Mouse (Mus musculus): Measurements from ENCODE around the gene Psmd11.
A peak's percentile ranks its signal among the peaks of the same experiment; 100 is the strongest.

The Psmd11 gene

DNA sequence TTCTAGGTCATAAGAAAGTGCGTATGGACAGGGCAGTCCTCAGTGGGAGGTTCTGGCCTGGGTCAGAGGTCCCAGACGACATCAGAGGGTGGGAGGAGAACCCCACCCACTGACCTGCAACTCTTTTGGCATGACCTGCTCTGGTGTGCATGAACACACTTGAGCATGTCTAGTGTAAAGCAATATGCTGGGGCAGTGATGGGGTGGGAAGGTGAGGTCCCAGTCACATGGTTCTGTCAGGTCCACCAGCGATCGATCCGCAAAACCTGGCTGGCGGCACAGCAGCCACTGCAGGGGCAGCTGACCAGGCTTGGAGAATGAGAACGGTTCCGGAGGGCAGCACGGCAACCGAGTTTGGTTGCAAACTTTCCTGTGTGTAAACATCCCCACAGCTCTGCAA is 53.9 kb downstream of the Psmd11 start:
- no peak for DNase-seq (ENCODE audit: low spot score)

DNA sequence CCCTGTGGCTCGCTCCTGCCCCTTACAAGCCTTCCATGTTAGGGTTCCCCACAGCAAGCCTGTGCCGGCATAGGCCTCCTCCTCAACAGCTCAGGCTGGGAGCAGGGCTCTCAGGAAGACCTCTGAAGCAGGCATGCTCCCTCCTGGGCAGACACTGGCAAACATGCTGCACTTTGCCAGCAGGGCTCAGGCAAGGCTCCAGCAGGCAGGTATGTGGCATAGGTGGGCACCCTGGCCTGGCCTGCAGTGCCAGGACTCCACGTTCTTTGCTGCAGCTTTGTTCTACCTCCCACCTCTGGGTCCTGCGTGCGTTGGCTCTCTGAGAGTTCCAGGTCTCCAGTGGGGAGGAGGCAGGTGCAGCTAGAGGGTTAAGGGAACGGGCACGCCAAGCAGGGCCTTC is 54.5 kb downstream of the Psmd11 start:
- no peak for DNase-seq (ENCODE audit: low spot score)

DNA sequence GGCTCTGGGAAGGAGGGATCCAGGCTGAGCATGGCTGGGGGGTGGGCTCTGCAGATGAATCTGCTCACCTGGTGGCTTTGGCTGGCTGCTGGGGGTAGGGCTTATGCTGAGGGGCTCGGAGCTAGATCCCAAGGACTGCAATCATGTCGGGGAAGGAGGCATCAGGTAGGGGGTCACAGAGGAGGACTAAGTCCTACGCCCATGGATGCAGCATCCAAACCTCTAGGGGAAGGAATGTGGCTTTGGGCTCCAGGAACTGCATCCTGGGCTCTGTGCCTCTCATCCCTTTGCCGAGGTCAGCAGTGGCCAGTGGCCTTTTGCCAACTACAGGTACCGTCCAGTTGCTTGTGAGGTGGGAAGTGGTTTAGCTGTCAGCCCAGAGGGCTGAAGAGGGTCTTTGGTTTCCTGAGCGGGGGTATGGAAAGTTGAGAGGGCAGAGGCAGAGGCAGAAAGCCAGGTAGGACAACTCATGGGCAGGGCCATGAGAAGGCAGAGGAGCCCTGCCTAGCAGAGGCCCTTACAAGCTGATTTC is 55.2 kb downstream of the Psmd11 start:
- DNase-seq (ENCODE audit: low spot score): no peak

DNA sequence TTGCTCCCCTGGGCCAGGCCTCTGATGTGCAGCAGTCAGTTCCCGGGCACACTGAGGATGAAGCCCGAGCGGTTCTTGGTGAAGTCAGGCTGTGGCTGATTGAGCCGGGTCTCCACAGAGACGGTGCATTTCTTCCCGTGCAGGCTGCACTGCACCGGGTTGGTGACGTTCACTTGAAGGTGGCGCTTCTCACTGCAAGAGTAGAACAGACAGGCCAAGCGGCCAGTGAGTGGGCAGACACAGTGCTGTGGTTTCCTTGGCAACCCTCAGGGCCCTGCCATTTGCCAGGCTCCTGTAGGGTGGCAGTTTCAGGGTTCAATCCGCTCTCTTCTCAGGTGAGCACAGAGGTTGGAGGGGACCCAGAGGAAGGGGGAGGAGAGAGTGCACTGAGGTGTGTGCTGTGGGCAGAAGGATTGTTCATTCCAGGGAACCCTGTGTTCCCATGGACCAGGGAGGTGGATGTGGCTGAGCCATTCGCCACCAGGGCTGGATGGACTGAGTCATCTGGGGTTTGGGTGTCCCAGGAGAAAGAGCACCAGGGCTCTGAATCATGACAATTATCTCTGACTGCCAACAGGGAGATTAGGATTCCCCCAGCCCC is 55.9 kb downstream of the Psmd11 start:
- no peak for DNase-seq (ENCODE audit: low spot score)

DNA sequence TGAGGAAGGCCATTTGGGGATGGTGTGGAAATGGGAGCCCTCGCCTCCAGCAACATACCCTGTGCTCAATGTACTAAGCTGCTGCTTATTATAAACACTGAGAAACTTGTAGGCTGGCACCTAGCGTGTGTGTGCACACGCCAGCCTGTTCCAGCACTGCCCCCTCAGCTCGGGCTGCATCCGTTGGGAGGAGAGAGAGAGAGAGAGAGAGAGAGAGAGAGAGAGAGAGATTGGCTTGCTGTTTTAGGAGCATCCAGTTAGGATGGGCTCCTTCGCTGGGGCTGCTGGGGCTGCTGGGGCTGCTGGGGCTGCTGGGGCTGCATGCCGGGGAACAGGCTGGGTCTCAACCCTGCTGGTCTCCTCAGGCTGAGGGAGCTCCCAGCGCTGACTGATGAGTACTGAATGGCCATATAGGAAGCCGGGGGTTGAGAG is 56.7 kb downstream of the Psmd11 start:
- no peak for DNase-seq (ENCODE audit: low spot score)

DNA sequence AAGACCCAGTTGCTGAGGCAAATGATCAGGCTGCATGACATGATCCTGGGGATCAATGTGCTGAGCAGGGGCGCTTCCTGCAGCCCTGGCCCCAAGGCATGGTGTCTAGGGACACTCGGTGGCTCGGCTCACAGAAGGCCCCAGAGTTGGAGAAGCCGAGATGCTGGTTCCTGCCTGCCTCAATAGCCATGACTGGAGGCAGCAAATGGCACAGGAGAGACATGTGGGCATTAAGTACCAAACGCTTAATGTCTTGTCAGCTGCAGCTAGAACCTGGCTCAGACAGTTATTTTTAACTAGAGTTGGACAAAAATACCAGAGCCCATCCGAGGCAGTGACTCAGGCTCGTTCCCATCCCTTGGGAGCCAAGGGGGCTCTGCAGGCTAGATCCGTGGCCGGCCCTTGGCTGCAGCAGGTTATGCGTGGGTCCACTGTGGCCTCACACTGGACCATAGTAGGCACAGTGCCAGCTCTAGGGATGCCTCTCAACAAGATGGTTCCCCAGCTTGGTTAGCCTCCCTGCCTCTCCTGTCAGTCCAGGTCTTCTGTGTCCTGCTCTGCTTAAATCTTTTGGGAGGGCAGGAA is 57.3 kb downstream of the Psmd11 start:
- DNase-seq (ENCODE audit: low spot score): peak; percentile 16

DNA sequence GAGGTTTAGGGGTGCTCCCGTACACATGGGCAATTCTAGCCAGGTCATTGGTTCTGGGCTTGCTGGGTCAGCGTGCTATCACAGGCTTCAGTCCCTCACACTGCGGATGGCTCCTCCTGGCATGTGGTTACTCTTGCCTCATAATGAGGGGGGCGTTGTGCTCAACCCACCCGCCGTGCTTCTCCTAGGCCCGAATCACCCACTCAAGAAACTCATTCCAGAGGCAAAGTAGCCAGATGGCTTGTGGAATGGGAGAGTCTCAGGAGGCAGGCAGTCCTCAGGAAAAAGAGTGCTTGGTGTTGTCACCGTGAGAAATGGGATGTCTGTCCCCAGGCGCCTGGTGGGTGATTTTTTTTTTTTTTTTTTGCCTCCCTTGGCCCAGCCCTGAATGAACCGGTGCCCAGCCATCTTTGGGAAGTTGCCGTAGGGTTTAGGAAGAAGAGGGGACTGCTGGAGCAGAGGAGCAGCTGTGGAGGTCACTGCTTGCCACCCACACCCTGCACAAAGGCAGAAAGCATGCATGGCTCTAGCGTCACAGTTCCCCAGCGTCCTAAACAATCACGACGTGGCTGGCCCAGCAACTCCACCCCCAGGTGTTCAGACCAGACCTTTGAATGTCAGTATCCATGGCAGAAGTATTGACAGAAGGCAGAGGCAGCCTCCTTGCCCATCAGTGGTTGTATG is 59.6 kb downstream of the Psmd11 start:
- DNase-seq (ENCODE audit: low spot score): no peak

DNA sequence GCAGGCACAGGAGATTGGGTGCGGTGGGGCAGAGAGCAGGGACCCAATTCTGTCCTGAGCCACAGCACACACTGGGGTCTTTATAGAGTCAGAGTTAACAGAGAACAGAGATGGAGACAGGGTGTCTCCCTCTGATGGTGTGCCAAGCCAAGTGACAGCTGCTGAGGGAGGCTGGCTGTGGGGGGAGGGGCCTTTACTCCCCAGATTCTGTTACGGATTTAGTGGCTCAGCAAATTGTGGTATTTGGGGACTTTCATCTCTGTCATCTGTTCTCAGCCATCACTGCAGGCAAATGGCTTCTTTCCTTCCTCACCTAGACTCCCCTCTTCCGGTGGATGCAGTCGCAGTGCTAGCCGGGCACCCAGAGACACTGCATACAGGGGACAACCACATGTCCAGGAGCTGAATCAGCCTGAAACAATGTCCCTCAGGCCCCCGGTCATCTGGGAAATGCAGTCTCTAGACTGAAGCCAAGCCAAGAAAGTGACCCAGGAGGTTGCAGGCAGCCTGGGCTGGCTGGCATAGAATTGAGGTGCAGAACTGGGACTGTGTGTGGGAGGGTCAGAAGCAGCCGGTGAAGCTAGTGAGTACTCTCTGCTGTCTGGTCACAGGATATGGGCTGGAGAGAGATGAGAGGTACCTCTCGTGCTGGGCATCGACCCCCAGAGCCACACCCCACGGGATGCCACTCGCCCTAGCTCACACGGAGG is 60.9 kb downstream of the Psmd11 start:
- DNase-seq (ENCODE audit: low spot score): no peak

DNA sequence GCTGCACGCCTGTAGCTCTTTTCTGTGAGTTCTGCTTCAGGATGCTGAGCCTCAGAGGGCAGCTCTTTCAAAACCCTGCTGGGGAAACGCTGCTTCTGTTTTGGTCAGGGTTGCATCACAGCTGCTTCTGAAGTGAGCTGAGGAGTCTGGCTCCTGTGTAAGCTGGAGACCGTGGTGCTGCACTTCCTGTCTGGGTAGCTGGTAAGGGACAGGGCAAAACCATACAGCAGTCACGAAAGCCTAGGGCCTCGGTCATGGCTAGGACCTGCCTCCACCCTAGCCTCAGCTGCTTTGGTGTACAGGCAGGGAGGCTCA is 61.4 kb downstream of the Psmd11 start:
- peak; percentile 31 for DNase-seq (ENCODE audit: low spot score)

DNA sequence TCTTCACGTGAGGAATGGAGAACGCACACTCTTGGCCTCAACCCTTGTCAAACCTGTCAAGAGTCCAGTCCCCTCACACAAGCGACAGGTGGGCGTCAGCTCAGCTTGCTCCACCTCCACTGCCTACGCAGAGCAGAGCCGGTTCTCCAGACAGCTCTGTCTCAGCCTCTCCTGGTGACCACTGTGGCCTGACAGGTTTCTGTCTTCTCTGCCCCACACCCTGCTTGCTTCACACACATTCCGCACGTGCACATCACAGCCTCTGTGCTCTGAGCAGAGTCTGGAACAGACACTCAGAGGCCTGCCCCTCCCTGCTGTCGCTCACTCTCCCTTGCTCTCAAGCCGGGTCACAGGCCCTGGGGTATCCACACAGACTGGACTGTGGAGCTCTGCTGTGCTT is 62.4 kb downstream of the Psmd11 start:
- no peak for DNase-seq (ENCODE audit: low spot score)

DNA sequence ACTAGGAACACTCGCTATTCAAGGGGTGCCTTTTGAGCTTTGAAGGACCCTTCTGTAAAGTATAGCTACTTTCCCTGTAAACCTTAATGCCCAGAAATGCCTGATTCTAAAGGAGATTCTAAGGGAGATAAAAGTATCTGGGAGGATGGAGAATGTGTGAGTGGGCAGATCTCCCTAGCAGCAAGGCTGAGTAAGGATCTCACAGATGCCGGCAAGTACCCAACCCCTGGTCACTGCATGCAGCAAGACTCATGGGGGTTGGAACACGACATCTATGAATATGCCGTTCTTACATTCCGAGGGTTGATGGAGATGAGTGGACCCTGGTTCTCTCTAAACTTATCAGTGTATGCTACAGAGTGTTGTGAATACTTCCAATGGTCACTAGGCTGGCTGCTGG is 64.8 kb downstream of the Psmd11 start:
- no peak for DNase-seq (ENCODE audit: low spot score)

DNA sequence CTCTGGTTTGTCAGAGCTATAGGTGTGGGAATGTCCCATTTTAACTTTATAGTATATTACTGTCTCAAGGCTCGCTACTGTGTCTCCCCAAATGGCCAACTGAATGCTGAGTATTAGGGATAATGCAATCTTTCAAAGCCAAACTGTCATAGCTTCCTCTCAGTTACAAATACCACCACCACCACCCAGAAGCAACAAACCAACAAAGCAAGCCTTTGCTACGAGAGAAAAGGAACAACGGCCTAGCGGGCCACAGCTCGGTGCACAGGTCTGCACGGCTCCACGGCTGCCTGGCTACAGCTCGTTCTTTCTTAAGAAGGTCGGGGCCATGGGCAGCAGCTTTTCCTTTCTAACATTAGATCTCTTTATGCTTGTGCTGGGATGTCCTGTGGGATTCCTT is 66.4 kb downstream of the Psmd11 start:
- no peak for DNase-seq (ENCODE audit: low spot score)

DNA sequence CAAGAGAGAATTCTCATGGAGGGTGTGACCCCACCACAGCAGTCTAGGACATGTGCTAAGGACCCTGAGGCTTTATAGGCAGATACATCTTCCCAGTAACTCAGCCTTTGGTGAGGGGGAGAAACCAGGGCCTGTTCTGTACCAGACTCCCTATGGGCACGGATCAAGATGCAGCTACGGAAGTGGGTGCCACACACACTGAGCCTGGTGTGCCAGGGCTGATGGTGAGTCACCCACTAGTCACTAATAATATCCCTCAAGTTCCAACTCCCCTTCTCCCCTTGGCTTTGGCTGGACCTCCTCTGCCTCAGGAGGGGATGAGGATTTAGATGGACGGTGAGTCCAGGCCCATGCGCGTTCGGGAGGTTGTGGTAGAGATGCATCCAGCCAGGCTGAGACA is 67.6 kb downstream of the Psmd11 start:
- DNase-seq (ENCODE audit: low spot score): no peak

DNA sequence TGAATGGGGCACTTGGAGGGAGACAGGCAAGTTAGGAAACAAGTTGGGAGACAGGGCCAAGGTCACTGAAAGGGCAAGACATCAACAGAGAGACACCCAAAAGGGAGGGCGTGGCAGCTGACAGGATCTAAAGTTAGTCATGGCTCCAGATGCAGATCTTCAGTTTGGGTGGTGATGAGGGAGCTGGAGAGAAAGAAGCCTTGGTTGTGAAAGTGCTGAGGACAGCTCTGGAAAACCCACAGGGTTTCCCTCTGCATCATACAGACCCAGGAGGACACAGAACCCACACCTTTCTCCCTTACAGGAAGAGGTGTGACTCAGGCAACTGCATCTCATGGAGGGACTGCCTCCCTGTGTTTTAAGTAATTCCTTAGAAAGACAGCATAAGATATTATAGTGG is 68.2 kb downstream of the Psmd11 start:
- no peak for DNase-seq (ENCODE audit: low spot score)

DNA sequence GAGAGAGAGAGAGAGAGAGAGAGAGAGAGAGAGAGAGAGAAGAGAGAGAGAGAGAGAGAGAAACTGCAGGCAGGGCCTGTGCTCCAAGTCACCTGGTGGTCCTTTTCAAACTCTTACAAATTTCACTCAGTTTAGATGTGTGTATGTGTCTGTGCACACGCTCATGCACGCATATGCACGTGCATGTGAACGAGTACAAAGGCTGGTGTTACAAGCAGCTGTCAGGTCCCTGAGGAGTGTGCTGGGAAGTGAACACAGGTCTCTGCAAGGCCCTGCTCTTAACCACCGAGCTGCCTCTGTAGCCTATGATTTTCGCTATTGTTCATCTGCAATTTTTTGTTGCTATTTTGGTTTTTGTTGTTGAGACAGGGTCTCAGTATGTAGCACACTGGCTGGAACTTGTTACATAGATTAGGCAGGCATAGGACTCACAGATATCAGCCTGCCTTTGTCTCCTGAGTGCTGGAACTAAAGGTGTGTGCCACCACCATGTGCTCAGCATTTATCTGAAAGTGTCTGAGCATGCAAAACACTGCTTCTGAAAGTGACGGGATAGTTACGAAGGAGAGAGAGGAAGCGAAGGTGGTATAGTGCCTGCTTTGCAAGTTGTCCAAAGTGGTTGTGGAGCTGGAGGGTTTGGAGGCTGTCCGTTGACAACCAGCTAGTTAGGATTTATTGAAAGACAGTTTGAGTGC is 69.0 kb downstream of the Psmd11 start:
- DNase-seq (ENCODE audit: low spot score): no peak

DNA sequence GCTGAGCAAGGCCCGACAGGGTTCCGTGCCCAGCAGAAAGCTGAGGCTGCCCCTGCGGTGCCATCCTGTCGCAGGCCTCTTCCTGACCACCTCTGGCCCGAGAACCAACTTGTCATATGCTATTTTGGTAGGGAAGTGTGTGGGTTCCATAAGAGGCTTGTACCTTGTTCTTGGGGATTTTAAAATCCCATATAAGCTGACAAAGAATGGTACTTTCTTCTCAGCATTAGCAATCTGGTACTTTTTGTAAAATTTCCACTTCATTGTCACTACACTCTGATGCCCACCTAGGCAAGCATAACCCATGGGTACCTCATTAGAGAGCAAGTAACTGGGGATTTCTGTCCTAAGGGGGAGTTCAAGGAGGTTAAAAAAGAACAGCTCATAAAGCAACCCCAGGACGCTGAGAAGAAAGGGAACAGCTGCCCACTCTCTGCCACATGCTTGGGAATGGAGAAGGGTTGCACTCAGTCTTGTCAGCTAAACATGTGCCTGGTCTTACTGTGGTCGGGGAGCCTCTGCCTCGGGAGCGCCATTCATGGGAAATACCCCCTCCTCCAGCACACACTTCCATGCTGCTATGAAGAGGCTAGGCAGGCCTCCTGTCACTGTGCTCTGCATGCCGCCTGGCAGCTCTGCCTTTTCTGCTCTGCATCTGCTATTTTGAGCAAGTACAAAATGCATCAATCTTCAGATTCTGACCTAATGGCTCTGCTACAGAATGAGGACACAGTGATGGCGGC is 70.1 kb downstream of the Psmd11 start:
- DNase-seq (ENCODE audit: low spot score): no peak

DNA sequence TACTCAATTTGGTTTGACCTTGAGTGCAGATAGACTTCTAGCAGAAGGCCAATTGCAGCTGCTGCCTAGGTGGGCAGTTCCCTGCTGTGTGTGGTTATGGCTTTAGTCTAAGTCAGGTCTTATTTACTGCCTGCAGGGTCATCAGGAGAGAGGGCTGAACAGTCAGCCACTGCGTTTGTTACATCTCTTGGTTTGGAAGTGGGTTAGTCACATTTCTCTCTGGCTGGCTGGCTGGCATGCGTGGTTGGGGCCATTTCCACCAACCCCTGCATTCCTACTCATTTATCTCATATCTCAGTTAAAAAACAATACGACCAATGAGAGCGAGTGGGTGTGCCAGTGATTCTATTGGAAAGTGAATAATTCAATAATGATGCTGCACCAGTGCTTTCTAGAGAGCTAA is 71.1 kb downstream of the Psmd11 start:
- no peak for DNase-seq (ENCODE audit: low spot score)

DNA sequence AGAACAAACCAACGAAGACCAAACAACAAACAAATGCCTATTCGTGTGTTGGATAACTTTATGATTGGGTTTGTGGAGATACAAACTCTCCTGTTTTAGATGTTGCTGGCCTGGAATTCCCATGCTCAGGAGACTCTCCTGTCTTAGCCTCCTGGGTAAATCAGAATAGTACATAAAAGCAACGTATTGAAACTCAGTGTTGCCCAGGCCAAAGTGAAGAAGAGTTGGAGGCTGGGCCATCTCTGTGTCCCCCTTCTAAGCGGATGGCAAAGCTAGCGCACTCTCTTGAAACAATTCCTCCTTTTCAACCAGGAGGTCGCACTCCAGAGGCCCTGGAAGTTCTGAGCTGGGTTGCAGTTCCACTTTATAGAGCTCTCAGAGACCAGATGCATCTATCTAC is 74.9 kb downstream of the Psmd11 start:
- no peak for DNase-seq (ENCODE audit: low spot score)

DNA sequence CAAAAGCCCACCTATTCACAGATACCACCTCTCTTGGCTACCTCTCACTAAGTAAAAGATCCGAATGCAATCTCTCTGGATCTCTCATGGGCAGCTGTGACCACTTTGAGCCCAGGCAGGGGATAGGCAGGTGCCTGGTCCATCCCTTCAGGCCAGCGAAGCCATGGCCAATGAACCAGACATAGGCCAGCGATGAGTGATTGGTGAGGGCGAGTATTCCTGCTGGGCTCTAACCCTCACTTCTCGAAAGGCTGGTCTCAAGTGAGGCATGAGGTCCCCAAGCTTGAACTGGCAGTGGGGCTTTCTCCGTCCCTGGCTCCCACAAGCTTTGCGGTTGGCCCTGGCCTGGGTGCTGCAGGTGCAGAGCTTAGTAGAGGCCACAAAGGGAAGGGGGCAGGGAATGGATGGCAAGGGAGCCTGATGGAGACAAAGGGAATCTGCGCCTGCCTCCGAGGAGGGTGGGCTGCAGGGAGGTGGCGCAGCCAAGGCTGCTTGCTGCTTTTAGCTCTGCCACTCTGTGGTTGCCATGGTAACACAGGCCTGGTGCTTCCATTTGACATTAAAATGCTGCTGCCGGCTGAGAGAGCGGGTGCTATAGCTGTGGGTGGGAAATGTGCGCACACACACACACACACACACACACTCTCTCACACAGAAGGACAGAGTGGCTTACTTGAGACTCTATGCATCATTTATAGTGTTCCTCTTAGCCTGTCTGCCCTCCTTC is 75.5 kb downstream of the Psmd11 start:
- DNase-seq (ENCODE audit: low spot score): no peak

DNA sequence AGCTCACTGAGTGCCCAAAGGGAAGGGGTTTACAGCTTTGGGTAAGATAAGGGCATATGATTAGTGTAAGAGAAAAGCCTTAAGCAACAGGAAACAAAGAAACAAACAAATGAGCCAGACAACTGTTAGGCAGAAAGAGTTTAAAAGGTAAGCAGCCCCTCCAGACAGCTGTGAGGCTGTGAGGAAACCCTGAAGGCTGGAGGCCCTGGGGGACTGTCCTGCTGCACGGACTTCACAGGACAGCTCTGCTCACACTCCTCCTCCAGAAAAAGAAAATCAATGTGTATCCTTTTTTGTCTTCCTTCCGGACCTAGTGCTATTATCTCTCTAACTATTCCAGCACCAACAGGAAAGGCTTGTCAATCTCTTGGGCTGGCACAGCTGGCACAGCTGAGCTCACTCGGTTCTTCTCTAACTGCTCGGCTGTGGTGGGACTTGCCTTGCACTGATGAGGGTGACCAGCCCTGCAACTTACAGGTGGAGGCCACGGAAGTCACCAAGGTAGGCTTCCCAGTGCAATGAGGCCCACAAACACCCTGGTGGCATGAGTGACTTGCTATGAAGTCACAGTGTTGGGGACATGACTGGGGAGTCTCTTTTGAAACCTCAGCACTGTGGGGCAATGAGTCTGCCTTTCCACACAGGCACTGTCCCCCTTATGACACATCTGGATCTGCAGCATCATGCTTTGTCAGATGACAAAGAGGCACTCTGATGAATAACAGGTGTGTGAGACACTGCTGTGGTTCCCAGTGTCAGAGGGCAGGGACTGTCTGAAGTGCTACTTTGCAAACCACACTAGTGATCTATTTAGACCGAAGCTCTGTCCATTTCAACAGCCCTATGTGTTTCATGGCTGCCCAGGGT is 76.3 kb downstream of the Psmd11 start:
- no peak for DNase-seq (ENCODE audit: low spot score)

Measured in adipocyte (in vitro differentiated cells).